Mouse (Mus musculus): ENCODE measurements at regions not wholly inside any gene's neighbourhood (a gene's known extent, or its start where the extent isn't known, plus 50 kb on each side); places are given as distances from the start of the nearest gene placed in this dataset.

DNA sequence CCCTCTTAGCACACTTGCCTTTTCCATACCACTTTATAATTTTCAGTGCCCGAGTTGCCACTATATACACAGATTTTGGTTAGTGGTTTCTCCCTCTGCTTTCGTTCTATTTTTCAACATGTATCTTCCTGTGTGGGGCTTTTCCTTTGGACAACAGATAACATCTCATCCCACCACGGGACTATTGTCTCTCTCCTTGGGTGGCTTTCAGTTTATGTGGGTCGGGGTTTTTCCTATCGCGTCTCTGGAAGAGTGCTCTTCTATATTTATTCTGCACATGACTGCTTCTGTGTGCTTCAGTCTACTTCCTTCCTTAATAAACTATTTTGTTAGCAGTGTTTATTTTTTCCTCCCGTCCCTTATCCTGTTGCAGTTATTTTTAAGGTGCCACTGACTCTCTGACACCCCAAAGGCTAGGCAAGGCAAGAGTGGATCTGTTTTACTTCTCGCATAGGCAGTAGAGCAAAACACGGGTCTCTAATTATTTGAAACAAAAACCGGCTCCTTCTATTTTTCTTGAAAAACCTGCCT, 105.4 kb downstream of the Tmco5 start:
- ATAC-seq: no peak
- 54% methylated on average over 10 of the region's 10 CpGs for WGBS
- Histone ChIP-seq H3K36me3 (no peaks in the 10 kb centered on the region), H3K27me3 (replicated peaks) (no peaks in the 10 kb centered on the region), H3K4me1 (replicated peaks) (0 out of 2 replicates have a peak, but pooled peaks cover 3% of the 10 kb centered on the region), H3K9me3 (no peaks in the 10 kb centered on the region), H3K27ac (no peak overlapping the region), H3K4me3 (replicated peaks) (no peak overlapping the region), H3K4me2 (replicated peaks) (no peak overlapping the region), H3K9ac (no peak overlapping the region)

DNA sequence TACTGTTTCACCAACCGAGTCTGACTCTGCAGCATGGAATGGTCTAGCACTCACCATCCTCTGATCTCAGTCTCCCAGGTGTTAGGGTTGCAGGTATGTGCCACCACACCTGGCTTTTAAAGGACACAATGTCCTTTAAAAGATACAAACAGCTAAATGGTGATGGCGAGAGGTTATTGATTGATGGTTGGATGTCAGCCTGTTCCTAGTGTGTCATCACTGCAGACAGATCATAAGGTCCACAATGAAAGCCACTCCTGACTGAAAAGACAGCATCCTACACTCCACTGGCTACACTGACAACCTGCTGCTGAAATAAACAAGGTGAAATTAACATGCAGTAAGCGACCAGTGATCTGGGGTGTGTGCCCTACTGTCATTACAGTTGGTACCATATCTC, 106.1 kb downstream of the Tmco5 start:
- no peaks in the 10 kb centered on the region for H3K36me3 ChIP-seq
- H3K27me3 ChIP-seq (replicated peaks): no peaks in the 10 kb centered on the region
- H3K4me3 ChIP-seq (replicated peaks): no peak overlapping the region
- 0 out of 2 replicates have a peak, but pooled peaks cover 3% of the 10 kb centered on the region for H3K4me1 ChIP-seq (replicated peaks)
- H3K4me2 ChIP-seq (replicated peaks): no peak overlapping the region
- H3K27ac ChIP-seq: no peak overlapping the region
- no peak overlapping the region for H3K9ac ChIP-seq
- no peaks in the 10 kb centered on the region for H3K9me3 ChIP-seq
- 75% methylated on average over 3 of the region's 3 CpGs for WGBS
- no peak for ATAC-seq

DNA sequence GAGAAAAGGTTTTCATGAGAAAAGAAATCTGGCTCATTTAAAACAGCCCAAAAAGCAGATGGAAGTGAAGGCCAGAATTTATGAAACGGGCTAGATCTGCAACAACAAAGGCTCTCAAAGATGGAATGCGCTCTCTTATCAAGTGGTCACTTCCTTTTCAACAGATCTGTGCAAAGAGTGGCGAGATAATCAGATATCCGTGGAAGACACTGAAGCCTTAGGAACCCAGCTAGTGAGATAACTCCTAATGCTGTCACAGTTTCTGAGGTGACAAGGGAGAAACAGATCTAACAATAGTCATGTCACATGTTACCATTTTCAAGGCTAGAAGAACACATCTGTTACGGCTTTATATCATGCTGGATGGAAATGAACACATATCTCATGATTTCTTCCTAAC, 107.1 kb downstream of the Tmco5 start:
- no peaks in the 10 kb centered on the region for H3K9me3 ChIP-seq

DNA sequence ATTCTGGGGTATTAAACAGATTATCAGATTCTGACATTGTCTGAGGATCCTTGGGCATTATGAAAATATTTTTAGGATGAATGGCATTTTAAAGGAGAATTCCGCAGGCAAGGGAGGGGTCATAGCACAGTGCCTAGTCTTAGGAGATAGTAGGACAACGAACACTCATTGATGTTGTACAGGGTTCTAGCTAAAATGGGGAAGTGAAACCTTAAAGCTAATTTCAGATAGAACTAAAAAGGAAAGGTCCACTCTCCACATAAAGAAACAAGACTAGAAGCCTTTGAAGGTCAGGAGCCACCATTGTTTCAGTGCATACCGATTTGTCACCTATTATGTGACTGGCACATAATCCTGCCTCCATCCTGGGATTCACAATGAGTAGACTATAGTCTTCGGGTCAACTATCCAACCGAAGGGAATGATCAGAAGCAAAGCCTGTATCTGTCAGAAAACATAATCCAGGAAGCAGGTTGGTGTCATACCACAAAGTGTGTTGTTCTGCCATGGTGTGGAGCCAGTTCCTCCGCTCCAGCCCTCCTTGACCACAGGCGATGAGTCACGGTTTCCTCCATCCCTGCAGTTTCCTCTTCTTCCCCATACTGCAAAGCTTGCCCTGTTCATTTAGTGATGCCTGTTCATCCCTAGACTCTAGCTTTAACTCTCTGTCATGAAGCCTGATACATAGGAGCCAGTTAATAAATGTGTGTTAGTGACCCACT, 110.6 kb downstream of the Tmco5 start:
- no peak overlapping the region for H3K4me2 ChIP-seq (replicated peaks)
- no peak overlapping the region for H3K4me3 ChIP-seq (replicated peaks)
- WGBS: 88% methylated on average over 8 of the region's 8 CpGs
- H3K27ac ChIP-seq: no peak overlapping the region
- no peaks in the 10 kb centered on the region for H3K36me3 ChIP-seq
- no peaks in the 10 kb centered on the region for H3K27me3 ChIP-seq (replicated peaks)
- no peaks in the 10 kb centered on the region for H3K4me1 ChIP-seq (replicated peaks)
- ATAC-seq: no peak
- no peak overlapping the region for H3K9ac ChIP-seq
- no peaks in the 10 kb centered on the region for H3K9me3 ChIP-seq

More for the DNA sequence above, 107.1 kb downstream of the Tmco5 start:
- Histone ChIP-seq H3K4me3 (replicated peaks) (no peak overlapping the region), H3K27ac (no peak overlapping the region), H3K36me3 (no peaks in the 10 kb centered on the region), H3K4me2 (replicated peaks) (no peak overlapping the region), H3K27me3 (replicated peaks) (no peaks in the 10 kb centered on the region), H3K4me1 (replicated peaks) (0 out of 2 replicates have a peak, but pooled peaks cover 3% of the 10 kb centered on the region), H3K9ac (no peak overlapping the region)
- WGBS: 42% methylated on average over 5 of the region's 5 CpGs
- no peak for ATAC-seq

DNA sequence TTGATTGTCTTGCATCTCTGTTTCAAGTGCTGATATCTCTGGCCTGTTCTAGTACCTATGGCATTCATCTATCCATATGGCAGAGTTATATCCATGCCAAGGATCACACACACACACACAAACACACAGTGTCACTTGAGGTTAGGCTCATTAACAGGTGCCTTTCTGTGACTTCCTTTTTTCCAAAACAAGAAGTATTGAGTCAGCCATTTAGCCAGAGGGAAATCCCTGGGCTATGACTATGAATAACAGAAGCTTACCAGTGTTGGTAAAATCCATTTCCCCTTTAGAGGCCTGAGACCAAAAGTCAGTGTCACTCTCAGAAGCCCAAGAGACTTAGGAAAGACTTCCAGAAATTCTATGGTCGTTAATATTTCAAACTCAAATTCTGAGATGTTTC, 111.6 kb downstream of the Tmco5 start:
- Histone ChIP-seq H3K4me1 (replicated peaks) (no peaks in the 10 kb centered on the region), H3K36me3 (no peaks in the 10 kb centered on the region), H3K9ac (no peak overlapping the region), H3K27ac (no peak overlapping the region), H3K4me3 (replicated peaks) (no peak overlapping the region), H3K27me3 (replicated peaks) (no peaks in the 10 kb centered on the region), H3K4me2 (replicated peaks) (no peak overlapping the region), H3K9me3 (no peaks in the 10 kb centered on the region)
- no peak for ATAC-seq
- 76% methylated on average over 1 of the region's 1 CpGs for WGBS

DNA sequence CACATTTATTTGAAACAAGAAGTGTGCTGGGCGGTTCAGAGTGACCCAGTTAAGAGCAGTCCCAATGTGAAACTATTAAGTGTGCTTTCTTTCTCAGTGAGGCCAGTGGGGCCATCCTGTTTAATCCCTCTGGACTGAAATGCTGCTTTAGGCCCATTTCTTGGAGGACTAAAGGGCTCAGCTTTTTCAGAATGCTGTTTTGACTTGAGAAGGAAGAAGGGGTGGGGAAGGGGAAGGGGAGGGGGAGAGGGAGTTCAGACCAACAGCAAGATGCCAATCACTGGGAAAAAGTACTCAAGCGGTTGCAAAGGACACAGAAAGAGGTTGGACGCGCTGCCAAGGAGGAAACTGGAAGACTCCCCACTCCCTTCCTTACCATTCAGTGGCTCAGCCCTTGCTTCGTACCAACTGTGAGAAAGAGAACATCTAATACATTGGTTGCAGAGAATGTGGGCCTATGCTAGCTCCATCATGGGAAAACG, 113.1 kb downstream of the Tmco5 start:
- Histone ChIP-seq H3K4me2 (replicated peaks) (no peak overlapping the region), H3K27me3 (replicated peaks) (no peaks in the 10 kb centered on the region), H3K9ac (no peak overlapping the region), H3K36me3 (no peaks in the 10 kb centered on the region), H3K4me3 (replicated peaks) (no peak overlapping the region), H3K4me1 (replicated peaks) (no peaks in the 10 kb centered on the region), H3K27ac (no peak overlapping the region), H3K9me3 (no peaks in the 10 kb centered on the region)
- ATAC-seq: no peak
- 85% methylated on average over 6 of the region's 6 CpGs for WGBS

DNA sequence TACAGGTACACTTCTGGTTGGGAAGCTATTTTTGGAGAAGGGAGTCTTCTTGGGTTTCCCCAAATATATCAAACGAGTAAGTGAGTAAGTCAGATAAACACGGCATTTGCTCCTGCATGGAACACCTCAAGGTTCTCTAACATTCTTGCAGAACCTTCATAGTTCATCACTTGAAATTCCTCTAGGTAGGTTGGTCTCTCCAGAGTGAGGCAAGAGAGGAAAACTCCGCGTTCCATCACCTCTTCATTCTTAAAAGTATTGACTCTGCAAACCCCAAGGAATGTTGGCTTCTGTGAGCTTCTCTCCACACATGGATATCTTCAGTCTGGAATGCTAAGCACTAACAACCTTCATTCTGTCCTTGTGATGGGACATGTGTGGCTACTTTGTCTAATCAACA, 115.2 kb downstream of the Tmco5 start:
- no peak overlapping the region for H3K4me3 ChIP-seq (replicated peaks)
- H3K27ac ChIP-seq: no peak overlapping the region
- no peak for ATAC-seq
- no peaks in the 10 kb centered on the region for H3K27me3 ChIP-seq (replicated peaks)
- H3K4me1 ChIP-seq (replicated peaks): no peaks in the 10 kb centered on the region
- H3K4me2 ChIP-seq (replicated peaks): no peak overlapping the region
- H3K9me3 ChIP-seq: no peaks in the 10 kb centered on the region
- H3K9ac ChIP-seq: no peak overlapping the region
- 80% methylated on average over 4 of the region's 4 CpGs for WGBS
- no peaks in the 10 kb centered on the region for H3K36me3 ChIP-seq

DNA sequence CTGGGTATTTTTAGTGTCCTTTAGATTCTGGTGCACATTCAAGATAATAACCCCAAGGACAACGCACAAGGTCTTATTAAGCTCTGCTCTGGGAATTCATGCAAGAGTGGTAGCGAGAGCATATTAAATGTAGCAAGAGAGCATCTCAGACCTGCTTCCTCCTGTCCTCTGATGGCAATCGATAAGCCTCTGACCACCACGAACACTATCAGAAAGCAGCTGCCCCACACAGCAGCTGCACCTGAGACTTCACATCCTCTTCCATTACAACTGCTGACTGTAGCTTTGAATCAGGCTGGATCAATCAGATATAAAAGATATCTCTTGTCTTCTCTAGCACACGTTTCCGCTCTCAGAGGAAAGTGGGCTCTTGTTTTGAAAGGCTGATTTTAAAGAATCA, 117.8 kb downstream of the Tmco5 start:
- Histone ChIP-seq H3K9me3 (no peaks in the 10 kb centered on the region), H3K36me3 (no peaks in the 10 kb centered on the region), H3K27me3 (replicated peaks) (no peaks in the 10 kb centered on the region), H3K9ac (no peak overlapping the region), H3K4me2 (replicated peaks) (no peak overlapping the region), H3K27ac (no peak overlapping the region), H3K4me3 (replicated peaks) (no peak overlapping the region), H3K4me1 (replicated peaks) (no peaks in the 10 kb centered on the region)
- ATAC-seq: no peak
- 85% methylated on average over 6 of the region's 6 CpGs for WGBS

DNA sequence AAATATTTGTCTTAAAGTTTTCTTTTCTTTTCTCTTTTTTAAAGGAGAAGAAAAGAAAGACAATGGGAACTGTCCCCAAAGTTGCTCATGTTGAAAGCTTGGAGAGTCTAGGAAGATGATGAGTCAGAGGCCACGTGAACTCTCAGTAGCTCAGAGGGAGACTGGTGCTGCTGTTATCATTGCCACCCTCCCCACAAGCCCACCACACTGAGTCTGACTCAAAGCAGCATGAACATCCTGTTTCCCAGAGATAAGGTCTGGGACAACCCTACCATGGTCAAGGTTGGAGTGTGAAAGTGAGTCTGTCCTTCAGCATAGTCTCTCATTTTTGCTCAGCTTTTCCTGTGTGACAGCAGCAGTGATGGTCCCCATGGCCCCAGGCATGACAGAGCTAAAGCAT, 120.3 kb downstream of the Tmco5 start:
- ATAC-seq: no peak
- no peaks in the 10 kb centered on the region for H3K9me3 ChIP-seq
- H3K36me3 ChIP-seq: no peaks in the 10 kb centered on the region
- no peaks in the 10 kb centered on the region for H3K27me3 ChIP-seq (replicated peaks)
- 68% methylated on average over 1 of the region's 1 CpGs for WGBS
- H3K27ac ChIP-seq: no peak overlapping the region
- no peaks in the 10 kb centered on the region for H3K4me1 ChIP-seq (replicated peaks)
- no peak overlapping the region for H3K4me2 ChIP-seq (replicated peaks)
- no peak overlapping the region for H3K4me3 ChIP-seq (replicated peaks)
- H3K9ac ChIP-seq: no peak overlapping the region

DNA sequence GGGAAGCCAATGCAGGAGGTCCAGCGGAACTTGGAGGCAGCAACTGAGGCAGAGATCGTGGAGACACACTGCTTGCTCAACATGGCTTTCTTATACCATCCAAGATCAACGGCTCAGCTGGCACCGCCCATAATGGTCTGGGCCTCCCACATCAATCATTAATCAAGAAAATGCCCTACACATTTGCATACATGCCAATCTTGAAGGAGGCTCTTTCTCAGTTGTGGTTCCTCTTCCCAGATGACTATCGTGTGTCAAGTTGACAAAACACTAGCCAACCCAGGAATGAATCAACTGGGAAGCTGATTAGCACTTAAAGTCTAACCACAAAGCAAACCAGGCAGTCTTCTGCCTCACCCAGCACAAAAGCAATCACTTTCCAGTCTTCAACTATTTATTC, 121.1 kb downstream of the Tmco5 start:
- Histone ChIP-seq H3K4me3 (replicated peaks) (no peak overlapping the region), H3K36me3 (no peaks in the 10 kb centered on the region), H3K27me3 (replicated peaks) (no peaks in the 10 kb centered on the region), H3K9me3 (no peaks in the 10 kb centered on the region), H3K4me2 (replicated peaks) (no peak overlapping the region), H3K27ac (no peak overlapping the region), H3K9ac (no peak overlapping the region), H3K4me1 (replicated peaks) (no peaks in the 10 kb centered on the region)
- ATAC-seq: no peak
- 78% methylated on average over 5 of the region's 5 CpGs for WGBS

DNA sequence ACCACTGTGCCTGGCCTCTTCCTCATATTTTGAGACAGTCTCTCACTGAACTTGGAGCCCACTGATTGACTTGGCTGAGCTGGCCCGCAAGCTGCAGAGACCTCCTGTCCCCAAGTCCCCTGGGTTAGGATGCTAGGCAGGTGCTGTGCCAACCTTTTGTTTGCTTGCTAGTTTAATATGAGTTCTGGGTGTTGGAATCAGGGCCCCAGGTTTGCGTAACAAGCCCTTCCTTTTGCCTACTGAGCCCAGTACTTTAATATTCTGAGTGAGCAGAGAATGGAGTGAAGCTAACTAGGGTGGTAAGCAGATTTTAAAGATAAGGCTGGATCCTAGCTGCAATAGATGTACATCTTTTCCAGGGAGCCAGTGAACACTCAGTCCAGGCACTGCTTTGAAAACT, 117.2 kb upstream of the Spred1 start:
- no peaks in the 10 kb centered on the region for H3K9me3 ChIP-seq
- no peak overlapping the region for H3K4me3 ChIP-seq (replicated peaks)
- H3K36me3 ChIP-seq: no peaks in the 10 kb centered on the region
- no peaks in the 10 kb centered on the region for H3K4me1 ChIP-seq (replicated peaks)
- H3K27me3 ChIP-seq (replicated peaks): no peaks in the 10 kb centered on the region
- WGBS: 83% methylated on average over 2 of the region's 2 CpGs
- no peak overlapping the region for H3K4me2 ChIP-seq (replicated peaks)
- ATAC-seq: no peak
- H3K9ac ChIP-seq: no peak overlapping the region
- no peak overlapping the region for H3K27ac ChIP-seq

DNA sequence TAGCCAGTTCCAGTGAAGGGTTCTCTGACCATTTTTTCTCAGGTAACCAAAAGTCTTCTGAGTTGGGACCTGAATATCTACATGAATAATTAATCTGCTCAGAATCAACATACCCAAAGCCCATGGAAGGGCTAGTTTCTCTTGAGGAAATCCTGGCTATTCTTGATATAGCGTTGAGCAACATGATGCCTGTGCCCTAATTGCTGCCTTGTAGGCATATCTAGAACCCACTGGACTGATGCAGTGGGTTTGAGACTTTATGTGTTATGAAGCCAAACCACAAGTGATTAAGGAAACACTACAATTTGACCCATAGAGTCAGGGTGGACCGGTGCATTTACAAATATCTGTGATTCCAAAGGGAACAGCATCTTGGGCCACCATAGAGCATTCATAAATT, 114.3 kb upstream of the Spred1 start:
- no peak overlapping the region for H3K4me2 ChIP-seq (replicated peaks)
- ATAC-seq: no peak
- no peak overlapping the region for H3K4me3 ChIP-seq (replicated peaks)
- H3K36me3 ChIP-seq: no peaks in the 10 kb centered on the region
- no peaks in the 10 kb centered on the region for H3K9me3 ChIP-seq
- 91% methylated on average over 2 of the region's 2 CpGs for WGBS
- no peaks in the 10 kb centered on the region for H3K27me3 ChIP-seq (replicated peaks)
- H3K4me1 ChIP-seq (replicated peaks): no peaks in the 10 kb centered on the region
- no peak overlapping the region for H3K27ac ChIP-seq
- H3K9ac ChIP-seq: no peak overlapping the region

DNA sequence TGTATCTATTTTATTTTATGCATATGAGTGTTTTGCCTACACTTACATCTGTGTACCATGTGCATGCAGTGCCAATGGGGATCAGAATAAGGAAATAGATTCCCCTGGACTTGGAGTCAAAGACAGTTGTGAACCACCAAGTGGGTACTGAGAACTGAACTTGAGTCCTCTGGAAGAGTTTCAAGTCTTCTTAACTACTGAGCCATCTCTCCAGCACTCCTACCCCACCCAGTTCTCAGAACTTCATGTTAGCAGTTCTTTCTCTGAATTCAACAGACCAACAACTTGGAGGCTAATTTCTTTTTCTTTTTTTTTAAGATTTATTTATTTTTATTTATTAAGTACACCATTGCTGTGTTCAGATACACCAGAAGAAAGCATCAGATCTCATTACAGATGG, 112.3 kb upstream of the Spred1 start:
- Histone ChIP-seq H3K9me3 (no peaks in the 10 kb centered on the region), H3K4me3 (replicated peaks) (no peak overlapping the region), H3K4me1 (replicated peaks) (no peaks in the 10 kb centered on the region), H3K9ac (no peak overlapping the region), H3K4me2 (replicated peaks) (no peak overlapping the region), H3K36me3 (no peaks in the 10 kb centered on the region), H3K27ac (no peak overlapping the region), H3K27me3 (replicated peaks) (no peaks in the 10 kb centered on the region)
- ATAC-seq: no peak
